Mouse (Mus musculus) cerebellum, postnatal 25 days (tissue): ENCODE data around the gene Bid.
"Not testable (repeated sequence)": the region's sequence is repeated elsewhere in the genome, so short reads cannot be mapped to it uniquely, and the experiment has no call there.

Source experiments
- DNase-seq, 2 experiments: peaks; one replicate each; pipeline ENCODE4 v3.0.0; 2021; ENCODE audit warnings: mixed read lengths in 2 of 2

The Bid gene

DNA sequence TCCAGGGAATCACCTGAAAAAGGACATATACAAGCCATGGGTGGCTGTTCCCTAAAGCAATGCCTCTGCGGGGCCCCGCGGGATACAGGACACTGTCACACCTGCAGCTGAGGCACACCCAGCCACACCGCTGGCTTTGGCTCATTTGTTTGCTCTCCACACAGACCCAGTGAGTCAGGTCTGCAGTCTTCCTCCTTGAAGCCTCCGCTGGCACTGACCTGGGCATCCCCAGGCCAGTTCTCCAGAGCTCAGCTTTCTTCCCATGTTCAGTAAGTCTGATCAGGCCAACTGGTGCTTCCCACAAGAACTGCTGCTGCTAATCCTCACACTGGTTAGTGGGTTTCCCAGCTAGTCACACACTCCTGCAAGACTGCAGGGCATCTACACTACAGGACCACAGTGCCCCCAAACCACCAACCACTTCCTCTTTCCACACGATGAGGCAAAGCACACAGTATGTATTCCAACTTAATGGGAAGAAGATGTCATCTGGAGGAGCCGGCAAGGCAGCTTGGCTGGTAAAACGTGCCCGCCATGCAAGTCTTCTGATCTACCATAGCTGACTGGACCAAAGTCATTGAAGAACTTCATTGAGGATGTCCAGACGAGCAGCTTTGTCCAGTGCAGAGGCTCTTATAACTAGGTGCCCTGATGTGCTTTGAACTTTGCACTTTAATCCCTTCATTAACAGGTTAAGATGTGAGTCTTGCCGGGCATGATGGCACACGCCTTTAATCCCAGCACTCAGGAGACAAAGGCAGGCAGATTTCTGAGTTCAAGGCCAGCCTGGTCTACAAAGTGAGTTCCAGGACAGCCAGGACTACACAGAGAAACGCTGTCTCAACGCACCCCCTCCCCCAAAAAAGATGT is 14.6 kb downstream of the Bid start:
- no peak for DNase-seq

DNA sequence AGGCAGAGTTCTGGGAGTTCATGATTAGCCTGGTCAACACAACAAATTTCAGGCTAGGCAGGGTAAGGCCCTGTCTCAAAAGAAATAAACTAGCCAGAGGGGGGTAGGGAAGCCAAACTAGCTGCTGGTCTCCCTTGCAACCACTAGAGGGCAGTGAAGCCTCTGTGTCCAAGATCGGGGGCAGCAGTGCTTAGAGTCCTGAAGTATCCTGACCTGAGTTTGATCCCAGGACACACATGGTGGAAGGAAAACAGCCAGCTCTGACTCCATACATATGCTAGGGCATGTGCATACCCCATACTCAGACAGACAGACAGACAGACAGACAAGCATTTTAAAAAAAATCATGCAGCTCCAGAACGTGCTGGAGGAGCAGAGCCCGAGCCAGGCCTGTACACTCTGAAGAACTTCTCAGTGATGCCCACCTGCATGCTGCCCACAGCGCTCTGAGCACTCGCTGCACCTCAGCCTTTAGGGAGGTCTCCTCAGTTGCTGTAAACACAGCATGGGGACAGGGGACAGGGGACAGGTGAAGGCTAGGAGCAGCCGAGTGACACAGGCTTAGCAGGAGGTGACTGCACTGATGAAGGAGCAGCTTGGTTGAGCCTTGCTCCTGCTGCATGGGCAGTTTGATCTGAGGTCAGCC is 18.3 kb downstream of the Bid start:
- DNase-seq, result peak; percentile 46 to 61

DNA sequence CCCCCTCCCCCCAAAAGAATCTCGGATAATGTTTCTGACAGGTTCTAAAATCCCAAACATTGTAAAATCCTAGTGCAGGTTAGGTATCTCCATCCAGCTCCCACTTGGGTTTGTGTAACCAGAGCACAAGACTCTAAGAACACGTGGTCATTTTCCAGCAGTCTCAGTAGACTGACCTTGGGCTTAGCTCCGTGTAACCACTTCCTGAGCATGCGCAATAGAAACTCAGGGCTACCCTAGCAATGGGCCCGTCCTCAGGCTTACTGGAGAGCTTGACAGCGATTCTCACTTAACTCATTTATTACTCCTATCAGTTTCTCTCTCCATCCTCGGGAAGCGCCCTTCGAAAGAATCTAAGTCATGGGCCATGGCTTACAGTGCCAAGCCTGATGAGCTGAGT is 22.1 kb downstream of the Bid start:
- DNase-seq, result no peak

DNA sequence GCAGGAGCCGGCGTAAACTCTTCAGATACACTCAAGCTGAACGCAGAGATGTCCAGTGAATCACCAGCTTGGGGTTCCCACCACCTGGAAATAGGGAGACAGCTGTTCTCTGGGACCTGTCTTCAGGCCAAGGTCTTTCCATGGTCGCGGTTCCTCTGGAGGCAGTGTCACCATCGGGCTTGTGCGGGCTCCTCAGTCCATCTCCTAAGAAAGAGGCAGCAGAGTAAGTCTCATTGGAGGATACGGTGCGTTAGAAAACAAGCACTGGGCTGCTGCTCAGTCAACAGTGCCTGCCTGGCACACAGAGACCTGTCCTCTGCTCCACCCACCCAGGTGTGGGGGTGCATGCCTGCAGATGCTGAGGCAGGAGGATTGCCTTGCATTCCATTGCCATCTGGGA is 22.6 kb downstream of the Bid start:
- no peak for DNase-seq

DNA sequence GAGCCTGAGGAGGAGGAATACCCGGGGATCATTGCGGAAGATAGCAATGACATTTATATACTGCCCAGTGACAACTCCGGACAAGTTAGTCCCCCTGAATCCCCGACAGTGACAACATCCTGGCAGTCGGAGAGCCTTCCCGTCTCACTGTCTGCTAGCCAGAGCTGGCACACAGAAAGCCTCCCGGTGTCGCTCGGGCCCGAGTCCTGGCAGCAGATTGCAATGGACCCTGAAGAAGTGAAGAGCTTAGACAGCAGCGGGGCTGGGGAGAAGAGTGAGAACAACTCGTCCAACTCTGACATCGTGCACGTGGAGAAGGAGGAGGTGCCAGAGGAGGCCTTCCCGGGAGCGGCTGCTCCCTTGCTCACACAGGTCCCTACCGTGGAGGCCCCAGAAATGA is 30.0 kb downstream of the Bid start:
- DNase-seq, result peak; percentile 34 to 50

DNA sequence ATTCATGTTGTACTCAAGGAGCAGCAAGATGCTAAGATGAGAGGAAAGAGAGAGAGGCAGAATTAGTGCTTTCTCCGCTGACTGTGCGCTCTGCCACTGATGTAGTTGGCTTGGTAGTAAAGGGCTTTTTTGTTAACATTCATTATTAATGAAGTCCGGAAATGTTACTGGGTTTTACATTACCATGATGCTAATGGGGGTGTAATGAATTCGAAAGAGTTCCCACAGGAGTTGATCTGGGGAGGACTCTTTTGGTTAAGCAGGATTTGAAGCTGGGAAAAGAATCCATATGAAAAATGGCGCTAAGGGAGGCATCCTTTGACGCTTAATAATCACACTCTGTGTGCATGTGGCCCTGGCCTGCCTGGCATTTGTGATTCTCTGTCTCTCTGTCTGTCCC is 32.2 kb downstream of the Bid start:
- DNase-seq, result no peak

DNA sequence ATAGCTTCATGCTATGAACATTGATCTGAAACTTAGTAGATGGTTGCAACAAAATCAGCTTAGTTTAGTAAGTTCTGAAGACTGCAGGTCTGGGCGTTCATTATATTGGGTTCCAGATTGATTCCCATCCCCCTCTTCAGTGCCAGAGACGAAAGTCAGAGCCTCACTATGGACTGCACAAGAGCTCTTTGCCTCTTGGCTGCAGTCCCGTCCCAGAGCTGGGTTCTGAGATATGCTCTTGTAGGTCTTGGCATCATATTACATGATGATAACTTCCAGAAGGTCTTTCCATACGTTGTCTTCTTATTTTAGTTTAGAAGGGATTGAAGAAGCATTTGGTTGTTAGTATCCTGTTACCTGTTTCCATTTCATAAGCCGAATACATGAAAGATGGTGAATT is 37.6 kb downstream of the Bid start:
- DNase-seq, result no peak

DNA sequence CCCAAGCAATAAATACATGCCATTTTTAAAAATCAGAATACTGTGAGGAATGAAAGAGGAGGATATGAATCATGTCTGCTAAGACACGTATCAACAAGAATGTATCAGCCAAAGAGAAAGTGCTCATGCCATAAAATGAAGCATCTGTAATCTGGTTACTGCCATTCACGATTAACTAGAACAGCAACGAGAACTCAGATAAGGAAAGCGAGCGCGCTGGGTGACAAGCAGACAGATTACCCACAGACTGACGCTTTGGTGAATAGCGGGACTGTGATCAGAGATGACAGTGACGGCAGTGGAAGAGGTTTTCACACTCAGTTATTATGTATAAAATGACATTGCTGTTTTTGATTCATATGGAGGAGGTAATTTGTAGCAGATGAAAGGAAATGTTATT is 42.8 kb downstream of the Bid start:
- DNase-seq, result no peak

DNA sequence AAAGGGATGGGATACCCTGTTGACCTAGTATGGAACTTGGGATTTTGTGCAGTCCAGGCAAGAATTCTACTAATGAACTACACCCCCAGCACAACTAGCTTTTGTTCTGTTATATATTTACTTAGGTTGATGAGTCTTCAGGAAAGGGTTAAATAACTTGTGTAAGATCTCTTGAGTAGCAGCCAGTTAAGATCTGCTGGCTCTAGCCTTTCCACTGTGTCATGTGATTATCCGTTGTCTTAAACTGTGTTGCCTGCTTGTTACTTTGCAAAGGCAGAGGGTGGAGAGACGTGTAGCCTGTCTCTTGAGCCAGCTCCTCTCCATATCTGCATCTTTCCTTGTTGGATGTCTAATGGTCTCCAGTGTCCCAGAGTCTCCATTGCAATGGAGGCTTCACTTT is 45.4 kb downstream of the Bid start:
- DNase-seq, result no peak

DNA sequence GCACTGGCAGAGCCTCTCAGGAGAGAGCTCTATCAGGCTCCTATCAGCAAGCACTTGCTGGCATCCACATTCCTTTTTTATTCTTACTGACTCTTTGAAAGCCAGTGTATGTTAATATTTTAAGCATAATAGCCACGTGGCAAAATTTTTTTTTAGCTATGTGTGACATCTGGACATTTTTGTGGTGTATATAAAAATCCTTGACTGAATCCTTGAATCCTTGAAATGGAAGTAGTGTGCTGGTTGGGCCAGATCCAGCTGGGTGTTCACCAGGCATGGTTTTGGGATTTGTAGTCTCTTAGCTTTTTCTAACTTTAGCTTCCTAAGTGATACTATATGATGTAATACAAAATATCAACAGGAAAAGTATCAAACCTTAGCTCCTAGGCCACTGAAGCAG is 47.8 kb downstream of the Bid start:
- DNase-seq, result no peak

DNA sequence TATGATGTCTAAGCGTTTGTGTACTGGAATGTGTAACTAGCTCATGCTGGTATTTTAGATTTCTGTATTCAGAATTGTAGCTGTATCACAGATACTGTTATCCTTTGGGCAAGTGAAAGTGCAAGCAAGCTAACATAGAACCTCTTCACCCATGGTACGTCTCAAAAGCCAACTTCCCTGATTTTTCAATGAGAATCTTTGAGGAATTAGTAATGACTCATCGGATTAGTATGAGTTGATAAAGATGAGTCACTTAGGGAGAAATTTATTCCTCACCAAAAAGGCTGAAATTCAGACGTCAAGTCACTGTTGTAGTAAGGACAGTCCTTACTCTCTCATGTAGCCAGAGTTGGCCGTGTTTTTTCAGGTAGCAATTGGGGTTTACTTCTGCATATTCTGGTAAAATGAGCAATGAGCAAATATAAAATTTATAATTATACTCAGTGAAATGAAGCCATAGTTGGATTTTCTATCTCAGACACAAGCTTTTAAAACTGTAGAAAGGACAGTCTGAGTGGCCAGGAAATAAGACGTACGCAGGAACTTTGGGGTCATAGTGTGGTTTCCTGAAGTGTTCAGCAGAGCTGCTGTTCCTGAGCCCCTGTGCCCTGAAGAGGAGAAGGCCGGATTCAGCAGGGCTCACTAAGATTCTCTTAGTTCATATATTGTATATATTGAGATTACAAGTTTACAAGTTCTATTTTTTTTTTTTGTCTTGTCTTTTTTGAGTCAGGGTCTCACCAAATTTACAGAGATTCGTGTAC is 50.4 kb downstream of the Bid start:
- DNase-seq, result no peak

DNA sequence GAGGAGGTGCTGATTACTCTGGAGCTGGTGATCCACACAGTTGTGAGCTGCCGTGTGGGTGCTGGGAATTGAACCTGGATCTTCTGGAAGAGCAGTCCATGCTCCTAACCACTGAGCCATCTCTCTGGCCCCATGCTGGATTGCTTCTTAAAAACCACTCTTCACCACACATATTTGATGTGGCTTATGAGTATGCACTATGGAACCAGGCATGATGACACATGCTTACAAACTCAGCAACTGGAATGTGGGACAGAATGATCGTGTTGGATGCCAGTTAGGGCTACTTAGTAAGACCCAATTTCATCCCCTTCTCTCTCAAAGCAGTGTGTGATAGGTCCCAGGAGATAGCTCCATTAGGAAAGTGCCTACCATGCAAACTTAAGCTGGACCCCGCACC is 56.6 kb downstream of the Bid start:
- DNase-seq, result no peak

DNA sequence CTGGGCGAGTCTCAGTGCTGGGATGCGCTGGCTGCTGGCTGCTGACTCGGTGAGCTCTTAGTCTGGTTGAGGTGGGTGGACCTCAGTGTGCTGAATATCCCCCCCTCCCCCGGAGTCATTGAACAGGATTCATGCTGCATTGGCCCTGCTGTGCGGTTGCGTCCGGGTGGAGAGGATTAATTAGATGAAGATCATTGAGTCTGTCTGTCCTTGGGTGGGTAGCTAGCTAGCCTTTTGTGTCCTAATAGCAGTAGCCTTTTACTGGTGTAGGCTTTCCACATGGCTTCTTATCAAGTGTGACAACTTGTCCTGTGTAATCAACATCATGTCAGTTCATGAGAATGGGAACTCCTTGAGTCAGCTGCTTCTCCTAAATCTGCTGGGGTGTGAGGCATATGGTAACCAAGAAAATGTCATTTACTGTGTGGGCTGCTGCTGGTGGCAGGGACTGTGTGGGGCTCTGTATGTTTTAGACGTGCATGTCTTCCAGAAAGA is 58.4 kb downstream of the Bid start:
- DNase-seq, result peak; percentile 14 to 26

DNA sequence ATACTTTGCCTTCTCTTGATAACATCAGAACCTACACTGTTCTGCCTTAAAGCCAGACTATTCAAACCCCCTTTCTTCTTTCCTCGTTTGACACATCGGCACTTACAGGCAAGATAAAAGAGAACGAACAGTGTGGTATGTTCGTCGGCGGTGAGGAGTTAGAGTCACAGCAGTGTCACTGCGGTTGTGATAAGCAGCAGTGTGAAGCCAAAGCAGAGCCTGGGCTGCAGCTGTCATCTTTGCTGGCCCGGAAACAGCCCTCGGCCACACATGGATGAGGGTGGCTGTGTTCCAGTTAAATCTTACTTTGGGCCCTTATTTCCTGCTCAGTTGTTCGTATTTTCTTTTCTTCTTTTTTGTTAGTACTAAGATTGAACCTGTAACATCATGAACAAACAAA is 62.2 kb downstream of the Bid start:
- peak in 1 of 2 experiments; percentile 17 for DNase-seq

DNA sequence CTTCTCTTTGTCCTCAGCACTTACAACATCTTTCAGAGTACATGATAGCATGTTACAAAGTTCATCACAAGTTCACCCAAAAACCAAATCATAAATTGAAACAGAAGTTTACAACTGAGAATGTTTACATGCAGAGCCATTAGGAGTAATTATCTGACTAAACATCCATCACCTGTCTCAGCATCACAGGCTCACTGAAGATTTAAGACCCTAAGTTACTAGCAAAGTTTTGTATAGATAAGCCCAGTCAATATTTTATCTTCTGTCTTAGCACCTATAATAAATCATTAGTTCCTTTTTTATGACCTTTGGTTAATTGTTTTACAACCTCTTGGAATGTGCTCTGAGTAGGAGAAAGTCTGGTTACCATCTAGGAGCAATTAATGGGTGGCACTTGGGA is 65.9 kb downstream of the Bid start:
- not testable (repeated sequence) for DNase-seq
